Comparison of ENCODE assay signal across 16 mouse cellular contexts in the genomic region with DNA sequence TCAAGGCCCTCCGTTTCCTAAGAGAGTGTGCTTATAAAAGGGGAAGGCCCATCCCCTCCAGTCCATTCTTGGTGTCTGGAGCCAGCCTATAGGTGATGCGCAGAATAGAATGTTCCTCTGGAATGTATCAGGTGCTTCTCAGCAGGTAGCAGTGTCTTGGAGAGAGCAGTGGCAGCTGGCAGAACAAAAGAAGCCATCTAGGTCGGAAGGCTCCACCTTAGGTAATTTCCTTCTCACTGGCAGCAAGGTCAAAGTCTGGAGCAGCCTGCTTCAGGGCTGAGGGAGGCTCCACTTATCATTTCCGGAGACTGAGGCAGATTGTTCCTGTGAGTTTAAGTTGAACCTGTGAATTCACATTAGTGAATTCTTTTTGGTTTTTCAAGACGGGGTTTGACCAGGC.
"Had no signal": no experiment of that assay in that cellular context is flagged by ENCODE, and none has a peak within 500 bp of the region (broad histone marks: within the 10 kb centered on the region; RNA-seq: fewer than 3 reads in every experiment).

No protein-coding gene starts in this region.

- H3K4me3 ChIP-seq: limb, embryonic 12.5 days; liver, embryonic 13.5 days; lung, embryonic 15.5 days; midbrain, embryonic 12.5 days; neural tube, embryonic 13.5 days had no signal

- H3K4me1 ChIP-seq: limb, embryonic 12.5 days; liver, embryonic 13.5 days; lung, embryonic 15.5 days; midbrain, embryonic 12.5 days; neural tube, embryonic 13.5 days had no signal

- DNase-seq: kidney, postnatal 10 days; kidney, postnatal 4 days; layer of hippocampus, adult 9-11 months; layer of hippocampus, postnatal 36 days; liver; liver, embryonic 13.5 days; liver, postnatal 0 days; retina, postnatal 1 day; right cerebral cortex, postnatal 25 days; thymus, adult 18-20 months; thymus, postnatal 14 days had no signal

- H3K4me2 ChIP-seq: limb, embryonic 12.5 days; liver, embryonic 13.5 days; lung, embryonic 15.5 days; midbrain, embryonic 12.5 days; neural tube, embryonic 13.5 days had no signal

- H3K9me3 ChIP-seq: limb, embryonic 12.5 days; liver, embryonic 13.5 days; lung, embryonic 15.5 days; midbrain, embryonic 12.5 days; neural tube, embryonic 13.5 days had no signal

- H3K9ac ChIP-seq: limb, embryonic 12.5 days; liver, embryonic 13.5 days; liver, postnatal 0 days; lung, embryonic 15.5 days; midbrain, embryonic 12.5 days; neural tube, embryonic 13.5 days had no signal

- ATAC-seq: liver, postnatal 0 days; midbrain, embryonic 16.5 days had no signal

- H3K27ac ChIP-seq: limb, embryonic 12.5 days; liver, embryonic 13.5 days; lung, embryonic 15.5 days; midbrain, embryonic 12.5 days; neural tube, embryonic 13.5 days had no signal

- H3K27me3 ChIP-seq: limb, embryonic 12.5 days; liver, embryonic 13.5 days; lung, embryonic 15.5 days; midbrain, embryonic 12.5 days; neural tube, embryonic 13.5 days had no signal
